Mouse (Mus musculus) kidney, adult 8-10 months (tissue): Measurements from ENCODE around the gene Raph1.
"Not testable (repeated sequence)": the region's sequence is repeated elsewhere in the genome, so short reads cannot be mapped to it uniquely, and the experiment has no call there.

Source experiments
- DNase-seq, 2 experiments: peaks; one replicate each; pipeline ENCODE4 v3.0.0; 2022

Raph1 gene

DNA sequence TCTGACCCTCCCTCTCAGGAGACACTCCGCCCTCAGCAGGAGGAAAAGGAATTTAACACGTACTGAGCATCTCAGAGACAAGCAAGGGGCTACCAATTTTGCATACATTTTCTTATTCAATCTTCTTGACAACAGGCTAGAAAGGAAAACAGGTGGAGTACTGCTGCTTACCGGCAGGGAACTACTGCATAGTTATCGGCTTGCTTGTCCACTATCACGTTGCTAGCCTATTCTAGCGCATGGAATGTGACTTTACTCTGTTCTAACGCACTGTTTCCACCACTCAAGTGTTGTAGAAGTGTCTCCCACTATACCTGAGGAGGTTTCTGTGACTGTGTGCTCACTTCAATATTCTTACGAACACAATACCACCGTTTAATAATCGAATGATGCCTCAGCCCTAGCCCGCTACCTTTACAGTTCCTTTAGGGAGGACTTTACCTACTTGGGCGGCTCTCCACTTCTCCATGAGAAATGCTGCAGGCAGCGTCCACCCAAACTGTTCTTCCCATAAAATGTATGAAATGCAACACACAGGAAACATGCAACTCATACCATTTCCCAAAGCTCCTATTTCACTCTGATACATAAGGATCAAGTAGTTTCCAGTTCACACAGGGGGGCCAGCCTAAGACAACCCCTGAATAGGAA is 1.5 kb downstream of the Raph1 start:
- DNase-seq: peak; percentile 15 to 16

DNA sequence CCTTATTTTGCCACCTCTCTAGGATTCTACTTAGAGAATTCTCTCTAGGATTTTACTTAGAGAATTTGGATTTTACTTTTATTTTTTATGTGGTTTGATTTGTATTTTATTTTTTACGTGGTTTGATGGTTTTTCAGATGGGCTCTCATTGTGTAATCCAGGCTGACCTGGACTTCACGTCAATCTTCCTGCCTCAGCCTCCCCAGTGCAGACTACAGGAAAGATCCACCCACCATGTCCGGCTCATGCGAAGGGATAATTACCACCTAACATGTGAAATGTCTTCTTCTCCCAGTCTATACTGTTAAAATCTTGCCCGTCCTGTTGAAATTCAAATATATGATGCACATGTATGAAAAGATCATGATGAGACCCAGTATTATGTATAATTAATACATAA is 2.2 kb downstream of the Raph1 start:
- DNase-seq: no peak

DNA sequence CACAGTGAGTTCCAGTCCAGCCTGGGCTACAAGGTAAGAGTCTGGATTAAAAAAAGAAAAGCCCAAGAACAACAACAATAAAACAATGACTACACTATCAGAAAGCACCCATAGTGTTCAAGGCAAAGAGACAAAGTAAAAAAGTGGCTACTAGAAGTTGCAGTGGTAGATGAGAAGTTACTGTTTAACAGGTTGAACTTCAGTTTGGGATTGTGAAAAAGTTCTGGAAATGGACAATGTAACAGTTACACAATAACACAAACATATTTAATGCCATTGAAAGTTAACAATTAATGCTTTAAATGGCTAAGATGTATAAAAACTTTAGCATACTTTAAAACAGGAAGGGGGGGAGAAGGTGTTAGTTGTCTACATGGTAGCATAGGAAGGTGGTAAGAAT is 3.9 kb downstream of the Raph1 start:
- DNase-seq: no peak

DNA sequence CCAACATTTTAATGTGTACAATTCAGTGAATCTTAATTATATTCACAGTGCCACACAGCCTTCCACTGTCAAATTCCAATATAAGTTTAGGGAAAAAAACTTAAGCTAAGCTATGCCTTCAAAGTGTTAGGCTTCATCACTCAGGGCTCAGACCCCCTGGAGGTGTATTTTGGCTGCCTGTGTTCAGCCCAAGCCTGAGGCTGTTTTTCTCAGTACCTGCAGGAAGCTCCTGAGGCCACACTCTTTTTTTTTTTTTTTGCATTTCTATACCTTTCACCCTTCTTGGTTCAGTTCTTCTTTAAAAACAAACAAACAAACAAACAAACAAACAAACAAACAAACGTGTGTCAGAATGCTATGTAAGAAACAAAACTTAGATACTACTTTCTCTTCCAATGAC is 23.2 kb downstream of the Raph1 start:
- no peak for DNase-seq

DNA sequence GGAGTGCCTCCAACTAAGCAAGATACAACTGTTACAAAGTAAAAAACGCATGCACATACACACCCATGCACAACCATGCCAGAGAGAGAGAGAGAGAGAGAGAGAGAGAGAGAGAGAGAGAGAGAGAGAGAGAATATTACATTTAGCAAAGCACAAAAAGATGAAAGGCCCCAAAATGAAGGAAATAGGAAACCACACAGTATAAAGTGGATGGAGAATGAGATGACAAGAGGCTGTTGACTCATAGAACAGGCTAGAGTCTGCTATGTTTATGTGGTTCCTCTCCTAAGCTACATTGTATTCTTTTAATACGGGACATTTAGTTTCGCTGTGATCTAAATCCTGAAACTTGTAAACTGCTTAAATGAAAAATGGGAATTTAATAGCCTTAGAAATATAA is 27.6 kb downstream of the Raph1 start:
- DNase-seq: no peak

DNA sequence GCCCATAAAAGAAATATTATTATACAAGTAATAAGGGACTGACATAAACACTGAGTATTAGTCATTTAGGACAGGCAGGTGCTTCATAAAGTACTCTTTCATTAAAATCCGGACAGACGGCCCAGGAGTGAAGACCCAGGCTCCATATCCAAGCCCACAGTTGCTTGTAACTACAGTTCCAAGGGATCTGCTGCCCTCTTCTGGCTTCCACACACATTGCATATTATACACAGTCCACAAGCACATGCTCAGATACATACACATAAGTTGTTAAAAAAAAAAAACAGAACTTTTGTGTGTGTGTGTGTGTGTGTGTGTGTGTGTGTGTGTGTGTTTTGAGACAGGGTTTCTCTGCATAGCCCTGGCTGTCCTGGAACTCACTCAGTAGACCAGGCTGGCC is 32.0 kb downstream of the Raph1 start:
- DNase-seq: peak in 1 of 2 experiments; percentile 45

DNA sequence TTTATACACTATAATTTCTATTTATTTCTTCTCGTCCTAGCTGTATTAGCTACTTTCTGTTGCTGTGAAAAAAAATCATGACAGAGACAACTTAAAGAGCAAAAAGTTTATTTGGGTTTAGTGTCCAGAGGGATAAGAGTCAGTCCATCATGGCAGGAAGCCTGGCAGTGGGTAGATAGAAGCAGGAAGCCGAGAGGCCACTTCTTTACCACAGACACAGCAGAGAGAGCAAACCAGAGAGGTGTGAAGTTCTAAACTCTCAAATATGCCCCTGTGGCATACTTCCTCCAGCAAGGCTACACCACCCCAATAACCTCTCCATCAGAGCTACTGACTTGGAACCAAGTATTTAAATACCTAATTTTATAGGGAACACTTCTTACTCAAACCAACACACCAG is 36.3 kb downstream of the Raph1 start:
- DNase-seq: no peak

DNA sequence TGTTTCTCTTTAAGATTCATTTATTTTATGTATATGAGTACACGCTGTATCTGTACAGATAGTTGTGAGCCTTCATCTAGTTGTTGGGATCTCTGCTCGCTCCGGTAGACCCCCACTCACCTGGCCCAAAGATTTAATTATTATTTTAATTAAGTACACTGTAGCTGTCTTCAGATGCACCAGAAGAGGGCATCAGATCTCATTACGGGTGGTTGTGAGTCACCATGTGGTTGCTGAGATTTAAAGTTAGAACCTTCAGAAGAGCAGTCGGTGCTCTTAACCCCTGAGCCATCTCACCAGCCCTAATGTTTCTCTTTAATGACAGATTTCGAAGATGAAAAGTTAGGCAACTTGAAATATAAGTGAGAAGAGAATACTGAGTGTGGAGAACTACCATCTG is 36.8 kb downstream of the Raph1 start:
- DNase-seq: no peak

DNA sequence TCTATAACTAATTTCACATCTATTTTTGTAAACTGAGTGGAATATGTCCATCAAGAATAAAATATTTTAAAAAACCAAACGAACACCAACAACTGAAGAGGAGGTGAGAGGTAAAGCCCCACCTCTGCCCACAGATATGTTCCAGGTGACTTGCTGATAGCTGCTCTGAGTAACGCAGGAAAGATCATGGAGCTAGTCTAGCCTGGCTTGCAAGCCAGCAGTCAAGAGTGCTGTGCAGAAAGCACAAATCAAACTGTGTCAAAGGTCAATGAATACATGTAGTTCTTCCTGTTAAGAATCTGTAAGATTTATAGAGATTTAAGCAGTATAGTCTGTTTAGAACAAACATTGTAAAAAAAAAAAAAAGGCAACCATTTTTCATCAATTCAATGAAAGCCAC is 56.3 kb downstream of the Raph1 start:
- DNase-seq: no peak

DNA sequence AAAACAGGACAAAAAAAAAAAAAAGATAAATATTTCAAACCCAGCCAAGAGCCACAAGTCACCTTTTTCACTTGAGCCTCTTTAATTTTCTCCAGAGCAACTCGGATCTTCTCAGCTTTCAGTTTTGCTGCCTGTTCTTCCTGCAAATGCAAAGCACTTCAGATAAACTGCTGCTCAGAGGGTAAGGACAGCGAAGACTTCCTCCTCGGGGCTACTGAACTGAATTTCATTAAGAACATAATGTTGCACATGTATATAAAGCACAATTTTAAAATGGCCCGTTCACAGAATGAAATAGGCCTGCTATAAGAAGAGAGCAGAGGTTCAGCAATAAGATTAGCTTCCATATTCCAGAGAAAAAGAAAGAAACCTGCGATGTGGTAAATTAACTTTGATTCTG is 63.4 kb downstream of the Raph1 start:
- no peak for DNase-seq

DNA sequence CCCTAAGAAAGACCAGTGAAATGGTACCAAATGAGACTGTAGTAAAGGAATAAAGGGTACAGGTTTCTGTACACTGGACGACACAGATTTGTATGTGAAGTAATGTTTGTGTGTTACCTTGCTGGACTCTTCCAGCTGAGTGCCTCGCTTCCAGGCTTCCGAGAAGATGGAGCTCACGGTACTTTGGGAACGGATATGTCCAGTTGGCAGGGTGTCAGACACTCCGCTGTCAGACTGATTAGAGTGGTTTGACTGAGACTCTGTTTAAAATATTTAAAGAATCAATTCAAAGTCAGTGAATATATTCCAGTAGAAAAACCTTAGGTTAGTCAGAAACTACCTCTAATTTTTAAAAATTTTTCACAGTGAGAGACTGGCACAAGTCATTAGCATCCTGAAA is 73.5 kb downstream of the Raph1 start:
- no peak for DNase-seq

DNA sequence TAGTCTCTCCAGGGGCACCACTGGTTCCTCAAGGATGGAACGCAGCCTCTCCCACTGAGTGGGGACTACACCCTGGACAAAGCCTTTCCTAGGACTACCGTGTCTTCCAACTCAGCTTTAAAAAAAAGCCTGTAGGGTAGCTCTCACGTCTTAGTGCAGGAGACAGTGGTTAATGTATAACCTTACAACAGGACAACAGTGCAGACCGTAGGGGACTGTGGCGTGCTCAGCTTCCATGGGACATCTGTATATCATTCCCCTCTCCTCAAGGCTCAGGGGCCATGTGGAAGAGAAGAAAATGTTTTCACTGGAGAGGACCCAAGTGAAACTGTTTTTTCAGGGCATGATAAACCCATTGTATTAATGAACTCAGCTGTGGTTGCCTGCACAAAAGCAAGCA is 74.5 kb downstream of the Raph1 start:
- DNase-seq: peak in 1 of 2 experiments; percentile 5

DNA sequence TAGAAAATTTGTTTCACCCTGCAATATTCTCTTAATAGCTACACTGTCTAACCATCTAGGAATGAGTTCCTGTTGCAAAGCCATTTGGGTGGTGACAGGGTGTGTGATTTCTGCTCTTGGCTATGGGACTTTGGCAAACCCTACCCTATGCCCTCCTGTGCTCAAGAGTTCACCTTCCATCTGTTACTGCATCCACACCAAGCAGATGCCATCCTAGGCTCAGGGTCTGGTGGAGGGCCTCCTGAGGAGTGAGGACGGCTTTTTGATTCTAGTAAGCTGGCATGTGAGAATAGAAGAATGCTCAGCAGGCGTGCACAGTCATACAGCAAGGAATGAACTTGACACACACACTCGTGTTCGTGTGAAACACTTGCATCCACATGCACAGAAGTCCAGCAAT is 76.4 kb downstream of the Raph1 start:
- DNase-seq: no peak

DNA sequence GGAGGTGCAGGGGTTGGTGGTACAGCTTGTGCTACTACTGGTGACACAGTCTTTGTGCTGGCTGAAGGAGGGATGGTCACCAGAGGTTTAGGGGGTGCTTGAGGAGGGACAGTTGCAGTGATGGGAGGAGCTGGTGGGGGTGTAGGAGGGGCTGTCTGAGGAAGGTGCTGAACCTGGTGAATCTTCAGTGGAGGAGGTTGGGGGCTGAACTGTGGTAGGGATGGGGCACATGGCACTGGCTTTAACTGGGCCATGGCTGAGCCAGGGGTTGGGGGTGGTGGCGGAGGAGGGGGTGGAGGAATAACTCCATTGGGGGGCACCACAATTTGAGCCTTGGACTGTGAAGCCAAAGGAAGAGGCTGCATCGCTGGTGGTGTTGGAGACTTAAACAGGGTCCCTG is 77.2 kb downstream of the Raph1 start:
- DNase-seq: no peak

DNA sequence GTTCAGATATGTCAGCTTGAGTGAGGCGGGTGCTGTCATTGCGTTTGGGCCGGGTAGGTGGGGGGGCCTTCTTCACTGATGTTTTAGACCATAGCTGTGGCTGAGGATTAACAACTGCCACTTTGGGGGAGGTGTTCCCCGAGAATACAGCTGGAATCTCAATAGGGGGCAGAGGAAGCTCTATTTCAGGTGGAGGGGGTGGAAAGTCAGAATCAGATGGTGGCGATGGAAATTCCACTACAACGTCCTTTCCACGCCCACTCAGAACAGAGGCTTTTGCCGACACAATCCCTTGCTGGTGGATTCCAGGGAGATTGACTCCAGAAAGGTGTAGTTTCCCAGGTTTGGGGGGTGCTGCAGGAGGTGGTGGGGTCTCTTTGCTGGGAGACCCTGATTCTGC is 78.3 kb downstream of the Raph1 start:
- no peak for DNase-seq

DNA sequence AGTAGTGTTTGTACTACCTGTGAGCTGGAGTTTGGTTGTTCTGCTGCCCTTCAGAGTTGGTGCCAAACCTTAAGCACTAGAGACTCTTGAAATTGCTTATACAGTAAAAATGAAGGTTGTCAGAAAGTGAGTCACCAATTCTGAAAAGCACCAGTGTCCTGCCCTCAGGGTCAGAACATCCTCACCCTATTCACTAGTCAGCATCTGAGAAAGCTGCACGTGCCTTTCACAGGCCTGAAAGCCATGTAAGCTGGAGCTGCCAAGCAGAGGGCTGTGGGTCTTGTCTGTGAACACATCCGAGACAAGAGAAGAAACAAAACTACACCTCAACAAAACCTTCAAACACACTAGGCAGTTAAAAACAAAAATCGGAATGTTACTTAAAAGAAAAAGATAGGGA is 81.3 kb downstream of the Raph1 start:
- no peak for DNase-seq

DNA sequence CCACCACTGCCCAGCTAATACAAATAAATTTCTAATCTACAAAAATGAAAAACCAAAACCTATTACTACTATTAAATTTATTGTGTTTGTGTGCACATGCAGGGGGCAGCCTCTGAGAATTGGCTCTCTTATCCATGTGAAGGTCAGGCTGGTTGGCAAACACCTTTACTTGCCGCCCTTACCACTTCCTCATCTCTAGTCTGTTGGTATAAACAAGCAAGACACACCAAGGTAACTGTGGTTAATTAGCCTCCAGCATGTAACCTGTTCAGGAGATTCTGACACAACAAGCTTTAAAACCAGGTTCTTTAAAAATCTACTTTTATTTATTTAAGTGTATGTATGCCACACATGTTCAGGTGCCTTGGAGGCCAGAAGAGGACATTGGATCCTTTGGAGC is 84.0 kb downstream of the Raph1 start:
- DNase-seq: no peak

DNA sequence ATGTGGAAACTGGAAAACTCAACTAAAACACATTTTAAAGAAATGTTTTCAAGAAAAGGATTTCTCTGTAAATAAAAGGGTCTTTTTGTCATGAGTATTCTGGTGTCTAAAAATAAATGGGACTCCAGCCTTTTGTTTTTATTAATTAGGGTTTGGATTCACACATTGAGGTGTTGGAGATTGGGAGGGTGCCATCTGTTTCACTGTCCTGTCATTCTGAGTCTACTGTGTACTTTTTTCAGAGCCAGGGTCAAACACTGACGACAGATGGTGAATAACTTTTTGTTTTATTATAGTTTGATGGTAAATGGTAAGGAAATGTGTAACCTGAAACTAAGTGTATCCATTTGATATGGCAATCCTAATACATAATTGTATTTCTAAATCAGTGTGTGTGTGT is 85.3 kb downstream of the Raph1 start:
- DNase-seq: no peak

DNA sequence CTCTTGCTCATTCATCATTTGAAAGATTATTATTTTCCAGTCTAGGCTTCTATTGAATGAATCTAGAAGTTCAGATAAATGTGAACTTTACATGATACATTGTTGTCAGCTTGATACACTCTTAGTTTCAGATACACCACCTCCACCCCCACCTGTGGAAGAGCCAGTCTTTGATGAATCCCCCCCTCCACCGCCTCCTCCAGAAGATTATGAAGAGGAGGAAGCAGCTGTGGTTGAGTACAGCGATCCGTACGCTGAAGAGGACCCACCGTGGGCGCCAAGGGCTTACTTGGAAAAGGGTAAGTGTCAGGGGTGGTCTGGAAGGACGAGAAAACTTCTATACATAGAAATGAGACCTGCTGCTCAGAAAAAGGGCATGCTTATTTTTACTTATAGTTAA is 96.4 kb downstream of the Raph1 start:
- DNase-seq: no peak

DNA sequence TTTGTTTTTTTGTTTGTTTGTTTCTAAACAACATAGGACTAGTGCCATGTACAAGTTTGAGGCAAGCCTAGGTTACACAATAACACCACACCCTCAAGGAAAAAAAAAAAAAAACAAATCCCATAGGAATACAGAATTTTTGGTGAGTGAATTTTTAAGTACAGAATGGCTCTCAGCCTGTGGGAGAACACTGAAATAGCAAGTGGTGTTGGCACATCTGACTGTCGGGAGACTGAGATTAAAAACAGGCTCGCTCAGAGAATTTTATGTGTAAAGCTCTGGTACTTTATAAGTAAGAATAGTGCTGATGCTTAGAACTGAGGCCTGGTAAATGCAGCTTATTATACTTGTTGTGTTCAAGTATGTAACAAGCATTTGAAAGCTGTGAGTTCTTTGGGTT is 97.4 kb downstream of the Raph1 start:
- DNase-seq: no peak

DNA sequence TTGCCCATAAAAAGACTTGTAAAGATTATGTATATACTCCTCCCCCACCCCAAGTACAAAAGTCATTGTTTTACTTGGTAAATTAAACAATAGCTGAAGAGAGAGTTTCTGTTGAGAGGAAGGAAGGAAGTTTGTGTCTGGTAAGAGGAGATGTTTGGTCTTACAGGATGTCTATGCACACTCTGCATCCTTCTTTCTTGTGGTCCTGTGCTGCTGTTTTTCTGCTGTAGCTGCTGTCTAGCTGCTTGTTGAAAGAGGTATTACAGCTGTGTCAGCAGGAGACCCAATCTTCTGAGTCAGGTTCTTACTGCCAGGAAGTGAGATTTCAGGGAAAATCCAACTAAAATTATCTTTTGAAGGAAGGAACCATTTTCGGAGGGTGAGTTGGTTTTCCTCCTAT is 106.3 kb downstream of the Raph1 start:
- no peak for DNase-seq

DNA sequence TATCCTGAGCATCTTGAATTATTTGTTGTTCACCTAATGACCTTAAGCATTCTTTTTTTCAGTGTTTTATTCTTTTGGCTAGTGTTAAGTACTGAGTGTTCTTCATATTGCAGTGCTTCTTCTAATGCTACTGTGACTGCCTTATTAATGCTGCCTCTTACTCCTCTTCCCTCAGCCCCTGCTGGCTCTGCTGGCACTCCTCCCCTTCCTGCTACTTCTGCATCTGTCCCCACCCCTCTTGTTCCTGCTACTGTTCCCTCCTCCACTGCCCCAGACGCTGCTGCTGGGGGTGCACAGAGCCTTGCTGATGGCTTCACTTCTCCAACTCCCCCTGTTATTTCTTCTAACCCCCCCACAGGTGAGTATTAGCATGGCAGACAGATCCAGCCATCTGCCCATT is 117.0 kb downstream of the Raph1 start:
- no peak for DNase-seq

DNA sequence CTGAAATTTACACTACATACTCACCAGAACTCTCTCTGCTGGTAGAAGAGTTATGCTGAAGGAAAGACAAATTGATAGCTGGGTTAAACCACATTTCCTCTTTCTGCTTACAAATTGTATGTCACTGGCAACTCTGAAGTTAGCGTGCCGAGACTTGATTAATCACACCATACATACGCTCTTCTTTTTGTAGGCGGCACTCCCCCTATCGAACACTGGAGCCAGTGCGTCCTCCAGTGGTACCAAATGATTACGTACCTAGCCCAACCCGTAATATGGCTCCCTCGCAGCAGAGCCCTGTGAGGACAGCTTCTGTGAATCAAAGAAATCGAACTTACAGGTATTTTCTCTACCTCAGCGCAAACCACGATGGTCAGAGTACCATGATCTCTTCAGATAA is 119.8 kb downstream of the Raph1 start:
- no peak for DNase-seq

DNA sequence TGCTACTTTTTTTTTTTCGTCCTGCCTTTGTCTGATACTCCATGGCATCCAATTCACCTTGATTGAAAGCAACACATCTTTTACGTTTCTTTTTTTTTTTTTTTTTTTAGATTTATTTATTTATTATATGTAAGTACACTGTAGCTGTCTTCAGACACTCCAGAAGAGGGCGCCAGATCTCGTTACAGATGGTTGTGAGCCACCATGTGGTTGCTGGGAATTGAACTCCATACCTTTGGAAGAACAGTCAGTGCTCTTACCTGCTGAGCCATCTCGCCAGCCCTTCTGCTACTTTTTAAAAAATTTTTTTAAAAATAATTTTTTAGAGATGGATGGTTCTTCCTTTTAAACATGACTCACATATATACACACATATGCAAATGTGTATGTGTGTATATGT is 125.5 kb downstream of the Raph1 start:
- DNase-seq: not testable (repeated sequence)

DNA sequence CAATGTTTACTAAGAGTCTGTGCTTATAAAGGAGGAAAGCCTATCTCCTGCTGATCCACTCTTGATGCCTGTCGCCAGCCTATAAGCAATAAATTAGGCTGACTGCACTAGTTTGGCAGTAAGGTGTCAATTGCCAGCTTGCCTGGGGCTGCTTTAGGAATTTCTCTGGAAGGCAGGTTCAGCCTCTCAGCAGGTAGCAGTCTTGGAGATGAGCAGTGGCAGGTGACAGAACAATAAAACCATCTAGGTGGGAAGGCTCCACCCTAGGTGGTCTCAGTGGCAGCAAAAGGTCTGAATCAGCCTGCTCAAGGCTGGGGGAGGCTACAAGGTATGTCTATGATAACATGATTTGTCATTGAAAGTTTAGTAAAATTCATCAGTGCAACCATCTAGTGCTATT is 134.4 kb downstream of the Raph1 start:
- no peak for DNase-seq
